Mouse (Mus musculus) neural tube, embryonic 10.5 days (tissue): ENCODE data around the gene Rbm4b.
A peak's percentile ranks its signal among the peaks of the same experiment; 100 is the strongest.

Source experiments
- DNase-seq: peaks from one replicate; pipeline ENCODE4 v3.0.0-alpha.2; 2017; ENCODE audit warnings: low spot score; ENCODE audit errors: extremely low spot score

Rbm4b gene

DNA sequence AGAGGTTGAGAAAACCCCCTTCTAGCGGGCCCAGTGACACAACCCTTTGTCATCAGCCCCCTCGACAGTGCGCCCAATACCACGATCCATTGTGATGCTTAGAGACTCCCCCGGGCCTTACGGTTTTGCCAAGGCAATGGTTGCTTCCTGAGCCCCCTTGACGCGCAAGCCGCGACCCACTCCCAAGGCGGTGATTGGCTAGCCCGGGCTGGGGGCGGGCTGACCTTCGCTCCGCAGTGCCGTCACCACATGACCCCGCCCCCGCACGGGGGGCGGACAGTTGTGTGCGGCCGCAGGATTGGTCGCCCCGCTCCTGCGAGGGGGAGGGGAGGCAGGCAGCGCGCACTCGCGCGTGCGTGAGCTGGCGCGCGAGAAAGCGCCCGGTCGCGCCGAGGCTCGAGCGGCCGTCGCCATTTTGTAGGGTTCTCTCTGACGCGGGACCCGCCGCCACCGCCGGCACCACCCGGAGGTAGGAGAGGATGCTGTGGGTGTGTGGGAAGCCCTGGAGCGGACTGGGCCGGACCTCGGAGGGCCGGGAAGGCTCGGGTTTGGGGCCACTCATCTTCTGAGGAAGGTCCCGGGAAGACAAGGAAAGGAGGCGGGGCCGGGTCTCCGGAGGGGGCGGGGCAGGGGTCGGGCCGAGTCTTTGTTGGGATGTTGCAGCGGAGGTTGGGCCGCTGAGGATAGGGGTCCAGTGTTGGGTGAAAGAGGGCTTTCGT lies at the start of gene Rbm4b:
Gene Rbm4b, plus strand, starts transcription at position 305 of the 719 bp plus-strand sequence.
- DNase-seq, result peak; percentile 96

DNA sequence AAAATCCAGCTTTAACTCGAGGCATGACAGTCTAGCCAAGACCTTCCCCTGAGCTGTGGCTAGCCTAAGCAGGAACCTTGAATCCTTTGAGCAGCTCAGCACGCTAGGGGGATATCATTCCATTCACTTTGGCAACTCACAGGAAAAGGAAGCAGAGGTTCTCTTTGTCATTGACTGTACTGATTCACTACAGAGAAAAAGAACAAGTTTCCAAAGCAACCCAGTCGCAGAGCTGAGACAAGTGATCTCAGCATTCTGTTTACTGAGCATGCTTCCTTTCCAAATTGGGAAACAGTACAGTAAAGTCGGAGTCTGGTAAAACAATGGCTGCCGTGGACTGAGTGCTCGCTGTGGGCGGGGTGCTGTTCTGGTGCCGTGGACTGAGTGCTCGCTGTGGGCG lies 47.5 kb upstream of the Rbm4b start:
- DNase-seq, result no peak

DNA sequence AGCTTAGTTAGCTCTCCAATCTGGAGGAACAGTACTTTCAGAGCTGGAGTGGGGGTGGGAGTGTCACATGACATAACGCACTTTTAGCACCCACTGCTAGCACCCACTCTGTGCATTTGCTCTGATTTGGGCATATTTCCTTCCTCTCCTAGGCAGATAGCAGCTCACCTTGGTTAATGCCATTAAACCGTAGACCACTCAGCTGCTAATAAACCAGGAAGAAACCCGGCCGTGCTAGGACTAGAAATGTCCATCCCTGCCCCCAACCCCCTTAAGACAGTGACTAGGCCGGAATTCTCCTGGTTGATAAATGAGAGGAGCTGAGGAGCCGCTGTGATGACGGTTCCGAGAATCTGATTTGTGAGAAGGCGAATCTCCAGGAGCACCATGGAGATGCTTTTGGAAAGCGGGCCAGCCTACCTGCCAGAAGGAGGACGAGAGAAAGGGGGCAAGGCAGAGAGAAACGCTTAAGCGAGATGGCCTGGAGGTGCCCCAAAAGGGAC lies 45.1 kb upstream of the Rbm4b start, which contains the start of gene Sptbn2:
Gene Sptbn2, plus strand, starts transcription at position 70 of the 503 bp plus-strand sequence.
- no peak for DNase-seq

DNA sequence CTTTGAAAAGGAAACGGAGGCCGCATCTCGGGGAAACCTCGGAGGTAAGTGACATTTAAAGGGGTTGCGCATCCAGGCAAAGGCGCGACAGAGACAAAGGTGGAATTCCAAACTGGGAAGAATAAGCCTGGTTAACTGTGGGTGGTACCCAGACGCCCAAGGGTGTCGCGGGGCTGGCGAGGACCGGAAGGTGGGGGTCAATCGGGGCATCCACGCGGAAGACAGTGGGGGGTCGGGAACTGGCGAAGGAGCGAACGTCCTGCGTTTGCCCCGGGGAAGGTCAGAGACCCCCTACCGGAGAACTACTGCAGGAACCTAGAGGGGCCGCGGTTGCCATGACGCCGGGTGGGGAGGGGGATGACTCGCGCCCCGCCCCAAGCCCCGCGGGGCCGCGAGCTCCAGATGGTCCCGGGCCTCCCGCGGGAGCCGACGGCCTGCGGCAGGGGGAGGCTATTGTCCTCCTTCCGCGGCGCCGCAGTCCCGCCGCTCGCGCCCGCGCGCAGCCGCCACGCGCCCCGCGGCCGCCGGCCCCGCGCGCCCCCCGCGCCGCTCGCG lies 44.6 kb upstream of the Rbm4b start:
- DNase-seq, result peak; percentile 77

DNA sequence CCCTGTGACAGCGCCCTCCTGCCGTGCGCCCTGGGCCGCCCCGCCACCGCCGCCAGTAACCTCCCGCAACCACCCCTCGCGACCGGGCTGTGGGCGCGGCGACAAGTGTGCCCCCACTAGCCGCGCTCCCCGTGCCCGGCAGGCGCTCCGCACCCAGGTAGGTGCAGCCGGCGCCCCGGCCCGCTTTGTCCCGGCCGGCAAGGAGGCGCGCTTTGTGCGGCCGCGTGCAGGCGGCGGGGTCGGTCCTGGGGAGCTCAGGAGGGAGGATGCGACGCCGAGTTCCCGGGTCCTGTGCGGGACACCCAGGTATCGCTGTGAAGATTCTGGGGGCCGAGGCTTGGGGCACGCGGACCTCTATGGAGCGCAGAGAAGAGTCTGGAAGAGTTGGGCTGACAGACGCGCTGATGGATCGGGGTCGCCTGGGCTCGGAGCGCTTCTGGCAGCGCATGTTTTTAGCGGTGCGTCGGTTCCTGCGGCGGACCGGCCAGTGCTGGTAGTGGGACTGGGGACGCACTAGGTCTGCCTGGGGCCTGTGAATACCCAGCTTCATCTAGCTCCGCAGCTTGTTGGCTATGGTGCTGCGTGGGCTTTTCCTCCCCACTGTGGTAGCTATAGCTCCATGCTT lies 44.0 kb upstream of the Rbm4b start:
- DNase-seq, result peak; percentile 73

DNA sequence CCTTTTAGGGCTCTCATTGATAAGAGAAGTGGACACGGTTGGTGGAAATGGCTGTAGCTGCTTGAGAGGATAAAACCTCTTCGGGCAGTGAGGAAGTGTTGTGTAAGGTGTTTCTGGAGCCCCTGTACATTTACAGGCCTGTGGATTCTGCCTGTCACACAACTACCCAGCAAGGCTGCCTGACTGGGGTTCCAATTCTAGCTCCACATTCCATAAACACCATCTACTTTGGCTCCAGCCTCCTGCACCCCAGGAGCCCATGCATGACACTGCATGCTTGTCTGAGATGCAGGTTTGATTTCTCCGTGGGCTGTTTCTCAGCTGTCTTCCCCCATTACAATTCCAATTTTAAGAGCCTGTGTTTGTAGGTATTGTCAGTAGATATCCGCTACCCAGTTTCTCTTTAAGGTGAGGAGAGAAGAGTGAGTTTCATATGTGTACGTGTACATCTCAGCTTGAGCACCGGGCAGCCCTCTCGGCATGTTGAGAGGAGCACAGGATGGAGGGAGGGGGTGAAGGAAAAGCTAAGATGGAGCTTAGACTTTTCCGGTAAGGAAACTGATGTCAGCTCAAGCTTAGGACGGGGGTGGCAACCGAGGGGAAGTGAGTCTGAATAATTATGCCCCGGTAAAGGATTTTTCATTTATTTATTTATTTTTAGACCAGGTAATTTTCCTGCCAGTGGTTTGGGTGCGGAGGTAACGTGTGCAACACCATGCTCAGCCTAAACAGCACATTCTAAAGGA lies 43.3 kb upstream of the Rbm4b start:
- DNase-seq, result no peak

DNA sequence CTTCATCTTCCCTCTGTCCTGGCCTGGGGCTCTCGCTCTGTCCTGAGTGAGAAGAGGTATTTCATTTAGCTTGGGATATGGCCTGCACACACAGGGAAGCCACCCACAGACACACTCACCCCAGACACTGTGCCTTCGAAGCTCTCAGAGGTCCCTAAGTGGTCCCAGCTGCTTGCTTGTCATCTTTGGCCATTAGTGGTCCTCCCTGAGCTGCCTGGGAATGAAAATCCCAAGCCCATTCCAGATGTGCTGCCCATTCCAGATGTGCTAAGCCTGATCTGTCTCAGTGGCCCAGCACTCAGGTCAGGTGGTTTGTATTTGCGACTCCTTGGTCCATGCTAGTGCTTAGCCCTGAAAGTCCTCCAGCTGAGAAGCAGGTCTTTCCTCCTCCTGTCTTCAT lies 42.4 kb upstream of the Rbm4b start:
- no peak for DNase-seq

DNA sequence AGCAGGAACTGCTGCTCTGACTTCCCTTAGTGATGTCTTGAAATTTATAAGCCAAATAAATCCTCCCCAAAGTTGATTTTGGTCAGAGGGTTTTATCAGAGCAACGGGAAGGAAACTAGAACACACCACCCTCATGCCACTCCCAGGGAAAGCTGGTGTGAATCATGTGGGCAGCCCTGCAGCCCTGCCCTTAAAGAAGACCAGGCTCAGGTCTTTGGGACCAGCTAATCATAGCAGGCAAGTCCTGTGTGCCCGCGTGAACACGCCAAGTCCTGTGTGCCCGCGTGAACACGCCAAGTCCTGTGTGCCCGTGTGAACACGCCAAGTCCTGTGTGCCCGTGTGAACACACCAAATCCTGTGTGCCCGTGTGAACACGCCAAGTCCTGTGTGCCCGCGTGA lies 39.5 kb upstream of the Rbm4b start:
- no peak for DNase-seq

DNA sequence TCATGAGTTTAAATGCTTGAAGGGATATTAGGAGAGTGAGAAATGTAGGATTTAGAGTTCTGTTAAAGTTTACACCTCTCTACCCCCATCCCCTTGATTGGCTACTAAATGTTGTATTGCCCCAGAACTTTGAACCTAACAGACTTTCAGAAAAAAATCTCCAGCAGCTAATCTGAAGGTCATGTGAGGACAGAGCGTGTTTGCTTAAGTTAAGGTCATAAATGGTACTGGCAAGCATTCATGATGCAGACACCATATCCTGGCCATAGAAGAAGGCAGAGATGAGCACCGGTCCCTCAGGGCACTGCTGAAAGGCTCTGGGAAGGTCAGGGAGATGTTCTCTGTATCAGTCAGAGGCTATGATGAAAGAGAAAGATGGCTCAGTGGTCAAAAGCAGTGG lies 39.0 kb upstream of the Rbm4b start:
- DNase-seq, result no peak

DNA sequence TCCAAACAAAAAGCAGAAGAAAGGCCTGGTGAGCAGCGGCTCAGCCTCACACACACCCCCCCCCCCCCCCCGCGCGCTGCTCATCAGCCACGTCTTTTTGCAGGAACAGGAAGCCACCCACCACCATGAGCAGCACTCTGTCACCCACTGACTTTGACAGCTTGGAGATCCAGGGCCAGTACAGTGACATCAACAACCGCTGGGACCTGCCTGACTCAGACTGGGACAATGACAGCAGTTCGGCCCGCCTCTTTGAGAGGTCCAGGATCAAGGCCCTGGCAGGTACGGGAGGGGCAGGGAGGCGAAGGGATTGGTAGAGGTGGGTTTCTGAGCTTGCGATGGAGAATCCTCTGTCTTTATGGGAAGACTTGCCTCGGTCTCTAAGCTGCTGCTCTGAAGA lies 37.6 kb upstream of the Rbm4b start:
- no peak for DNase-seq

DNA sequence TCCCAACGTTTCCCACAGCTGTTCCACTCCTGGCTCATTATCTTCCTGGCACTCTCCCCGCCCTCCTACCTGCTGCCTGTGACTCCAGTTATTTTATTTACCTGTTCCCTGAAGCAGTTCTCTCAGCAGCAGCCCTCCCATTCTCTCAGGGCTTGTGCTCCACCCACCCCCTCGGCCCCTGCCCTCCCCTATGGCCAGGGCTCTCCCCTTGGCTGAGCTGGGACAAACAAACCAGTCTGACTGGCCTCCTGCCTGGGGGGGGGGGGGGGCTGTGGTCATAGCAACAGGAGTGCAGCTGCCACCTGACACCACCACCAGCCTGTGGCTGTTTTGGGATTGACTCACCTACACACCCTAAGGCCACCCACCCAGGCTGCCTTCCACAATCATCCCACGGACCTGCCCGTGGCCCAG lies 36.9 kb upstream of the Rbm4b start:
- DNase-seq, result no peak

DNA sequence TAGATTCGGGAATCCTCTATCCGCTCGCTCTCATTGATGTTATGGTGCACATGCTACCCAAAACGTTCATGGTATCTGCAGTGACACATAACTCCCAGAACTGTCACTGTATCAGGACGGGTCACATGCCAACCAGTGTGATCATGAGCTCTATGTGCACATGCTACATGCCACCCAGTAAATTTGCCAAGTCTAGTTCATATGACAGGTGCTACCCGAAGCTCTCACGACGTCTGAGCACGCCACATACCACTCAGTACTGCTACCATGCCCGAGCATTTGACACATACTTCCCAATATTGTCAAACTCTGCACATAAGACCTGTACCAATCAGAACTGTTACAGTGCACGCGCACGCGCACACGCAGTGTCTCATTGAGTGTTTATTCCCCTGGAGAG lies 36.2 kb upstream of the Rbm4b start:
- no peak for DNase-seq

DNA sequence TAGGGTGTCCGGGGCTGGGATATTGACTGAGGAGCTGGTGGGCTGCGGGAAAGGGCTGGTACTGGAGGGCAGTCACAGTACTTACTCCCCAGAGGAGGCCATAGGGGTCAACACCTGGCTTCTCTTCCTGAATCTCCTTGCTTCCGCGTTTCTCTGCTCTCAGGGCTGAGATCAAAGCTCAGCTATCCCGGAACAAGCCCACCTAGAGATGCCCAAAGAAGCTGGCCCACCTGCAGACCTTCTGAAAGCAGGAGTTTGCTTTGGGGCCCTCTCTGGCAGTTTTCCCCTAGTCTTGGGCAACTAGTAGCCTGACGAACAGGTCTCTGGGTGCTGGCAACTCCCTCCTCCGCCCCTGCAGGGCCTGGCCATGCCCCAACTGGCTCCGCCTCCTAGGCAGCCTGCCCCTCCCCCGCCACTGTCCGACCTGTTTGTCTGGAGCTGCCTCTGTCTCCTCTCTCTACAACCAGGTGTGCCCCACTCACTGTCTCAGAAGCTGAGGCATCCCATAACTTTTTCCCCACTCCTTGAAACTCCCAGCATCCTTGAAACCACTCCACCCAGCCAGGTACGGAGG lies 35.5 kb upstream of the Rbm4b start:
- DNase-seq, result no peak

DNA sequence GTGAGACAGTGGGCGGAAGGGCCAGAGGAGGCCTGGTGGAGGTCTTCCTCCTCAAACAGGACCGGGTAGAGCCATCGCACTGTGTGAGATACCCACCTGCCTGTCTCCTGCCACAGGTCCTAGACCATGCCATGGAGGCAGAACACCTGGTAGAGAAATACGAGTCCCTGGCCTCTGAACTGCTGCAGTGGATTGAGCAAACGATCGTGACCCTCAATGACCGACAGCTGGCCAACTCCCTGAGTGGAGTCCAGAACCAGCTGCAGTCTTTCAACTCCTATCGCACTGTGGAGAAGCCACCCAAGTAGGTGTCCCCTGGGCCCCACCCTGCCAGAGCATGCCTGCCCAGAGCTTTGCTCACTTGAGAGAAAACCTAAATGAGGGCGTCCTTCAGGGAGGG lies 27.1 kb upstream of the Rbm4b start:
- no peak for DNase-seq

DNA sequence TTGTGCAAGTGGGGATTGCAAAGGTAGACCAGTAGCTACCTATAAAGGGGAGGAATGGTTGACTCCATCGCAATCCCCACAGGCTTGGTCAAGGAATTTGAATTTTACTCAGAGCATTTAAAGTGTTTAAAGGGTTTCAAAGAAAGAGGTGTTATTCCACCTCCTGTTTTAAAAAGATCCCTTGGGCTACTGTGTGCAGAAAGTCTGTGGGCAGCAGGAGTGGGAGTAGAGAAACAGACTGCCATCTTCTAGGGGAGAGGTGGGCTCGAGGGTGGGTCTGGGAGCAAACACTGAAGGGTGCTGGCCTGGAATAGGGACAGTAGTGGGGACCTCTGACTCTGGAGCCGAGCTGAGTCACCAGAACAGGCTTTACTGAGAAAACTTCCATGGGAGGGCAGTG lies 23.2 kb upstream of the Rbm4b start:
- DNase-seq, result no peak

DNA sequence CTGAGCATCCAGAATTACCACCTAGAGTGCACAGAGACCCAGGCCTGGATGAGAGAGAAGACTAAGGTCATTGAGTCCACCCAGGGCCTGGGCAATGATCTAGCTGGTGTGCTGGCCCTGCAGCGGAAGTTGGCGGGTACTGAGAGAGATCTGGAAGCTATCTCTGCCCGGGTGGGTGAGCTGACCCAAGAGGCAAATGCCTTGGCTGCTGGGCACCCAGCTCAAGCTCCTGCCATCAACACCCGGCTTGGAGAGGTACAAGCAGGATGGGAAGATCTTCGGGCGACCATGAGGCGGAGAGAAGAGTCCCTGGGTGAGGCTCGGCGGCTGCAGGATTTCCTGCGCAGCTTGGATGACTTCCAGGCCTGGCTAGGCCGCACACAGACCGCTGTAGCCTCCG lies 18.4 kb upstream of the Rbm4b start:
- no peak for DNase-seq

DNA sequence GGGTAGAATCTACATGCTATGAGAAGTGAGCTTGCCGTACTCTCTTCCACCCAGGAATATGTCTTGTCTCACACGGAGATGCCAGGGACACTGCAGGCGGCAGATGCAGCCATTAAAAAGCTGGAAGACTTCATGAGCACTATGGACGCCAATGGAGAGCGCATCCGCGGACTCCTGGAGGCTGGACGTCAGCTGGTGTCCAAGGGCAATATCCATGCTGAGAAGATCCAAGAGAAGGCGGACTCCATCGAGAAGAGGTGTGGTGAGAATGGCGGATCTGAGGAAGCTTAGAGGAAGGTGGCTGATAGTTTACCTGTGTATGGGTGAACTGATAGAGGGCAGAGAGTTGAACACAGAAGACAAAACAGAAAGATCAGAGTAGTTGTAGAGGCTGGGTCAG lies 17.2 kb upstream of the Rbm4b start:
- no peak for DNase-seq

DNA sequence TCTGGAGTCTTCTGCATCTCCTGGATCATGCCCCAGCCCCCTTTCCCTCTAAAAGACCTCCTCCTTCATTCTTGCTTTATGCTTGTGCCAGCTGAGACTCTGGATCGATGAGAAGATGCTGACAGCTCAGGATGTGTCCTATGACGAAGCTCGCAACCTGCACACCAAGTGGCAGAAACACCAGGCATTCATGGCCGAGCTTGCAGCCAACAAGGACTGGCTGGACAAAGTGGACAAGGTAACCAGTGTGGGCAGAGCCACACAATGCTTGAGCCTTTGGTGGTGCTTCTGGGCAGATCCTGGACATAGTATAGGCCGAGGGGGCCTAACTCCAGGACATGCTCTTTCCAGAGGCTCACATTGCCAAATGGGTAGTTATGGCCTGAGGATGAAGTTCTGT lies 16.5 kb upstream of the Rbm4b start:
- no peak for DNase-seq

DNA sequence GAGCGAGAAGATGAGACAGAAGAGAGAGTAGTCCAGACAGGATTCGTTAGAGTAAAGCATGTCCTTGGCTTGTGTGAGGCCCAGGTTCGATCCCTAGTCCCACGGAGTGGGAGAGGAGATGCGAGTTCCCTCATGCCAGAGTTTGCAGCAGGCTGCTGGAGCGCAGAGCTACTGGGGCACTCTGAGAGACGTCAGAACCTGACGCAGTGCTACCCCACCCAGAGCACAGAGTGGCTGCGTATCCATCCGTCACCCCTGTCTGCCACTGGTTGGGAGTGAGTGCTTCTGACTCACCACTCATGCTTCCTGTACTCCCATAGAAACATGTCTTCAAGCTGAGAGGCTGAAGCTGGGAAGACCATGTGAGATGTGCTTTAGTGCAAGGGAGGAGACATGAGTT lies 14.8 kb upstream of the Rbm4b start:
- no peak for DNase-seq

DNA sequence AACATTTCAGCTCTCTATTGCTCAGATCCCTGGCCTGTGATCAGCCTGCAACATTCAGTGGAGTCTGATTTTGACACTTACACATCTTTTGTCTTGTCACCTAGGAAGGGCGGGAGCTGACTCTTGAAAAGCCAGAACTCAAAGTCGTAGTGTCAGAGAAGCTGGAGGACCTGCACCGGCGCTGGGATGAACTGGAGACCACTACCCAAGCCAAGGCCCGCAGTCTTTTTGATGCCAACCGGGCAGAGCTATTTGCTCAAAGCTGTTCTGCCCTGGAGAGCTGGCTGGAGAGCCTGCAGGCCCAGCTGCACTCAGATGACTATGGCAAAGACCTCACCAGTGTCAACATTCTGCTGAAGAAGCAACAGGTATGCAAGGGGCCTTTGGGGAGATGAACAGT lies 14.1 kb upstream of the Rbm4b start:
- DNase-seq, result no peak

DNA sequence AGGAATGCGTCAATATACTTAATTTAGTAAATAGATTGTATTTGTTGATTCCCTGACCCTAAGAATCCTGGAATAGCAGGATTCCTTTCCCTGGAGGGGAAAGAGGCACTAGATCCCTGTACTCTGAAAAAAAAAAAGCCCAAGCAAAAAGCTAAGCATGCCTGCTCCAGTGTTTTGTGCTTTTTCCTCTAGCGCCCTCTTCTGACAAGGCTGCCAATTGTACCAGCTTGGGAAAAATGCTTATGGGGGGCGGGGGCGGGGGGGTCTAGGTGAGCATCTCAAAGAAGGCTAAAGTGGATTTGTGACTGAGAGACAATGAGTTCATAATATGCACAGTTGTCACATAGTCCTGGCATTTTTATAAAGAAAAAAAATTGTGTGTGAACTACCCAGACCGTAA lies 12.8 kb upstream of the Rbm4b start:
- DNase-seq, result peak; percentile 39

DNA sequence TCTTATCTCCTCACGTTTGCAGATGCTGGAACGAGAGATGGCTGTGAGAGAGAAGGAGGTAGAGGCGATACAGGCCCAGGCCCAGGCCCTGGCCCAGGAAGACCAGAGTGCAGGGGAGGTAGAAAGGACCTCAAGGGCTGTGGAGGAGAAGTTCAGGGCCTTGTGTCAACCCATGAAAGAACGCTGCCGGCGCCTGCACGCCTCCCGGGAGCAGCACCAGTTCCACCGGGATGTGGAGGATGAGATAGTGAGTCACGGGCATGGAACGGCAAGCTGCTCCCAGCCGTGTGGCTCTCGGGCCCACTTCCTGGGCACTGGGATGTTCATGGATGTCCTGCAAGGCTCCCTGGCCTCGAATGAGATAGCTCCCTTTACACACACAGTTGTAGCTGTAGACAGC lies 12.3 kb upstream of the Rbm4b start:
- no peak for DNase-seq
